Mouse (Mus musculus) kidney, embryonic 14.5 days (tissue): ENCODE results near the gene Babam1. TPM values are rescaled to one million over a fixed set of nuclear protein-coding genes. Genes with fewer than 3 reads are reported as not detected.

Experiments used
- polyA plus RNA-seq: library from polyadenylated mRNA; unstranded; fragments of >200 nt; fragmentation: Nextera tagmentation; extraction: Ambion mirVana; gene quantifications from 2 replicates; pipeline ENCODE4 v1.2.1, GENCODE M21; 2014

Gene Babam1
- polyA plus RNA-seq, 1 experiment from 2014 or later = 125 TPM

Other genes with a start within 250 kb of the Babam1 start
- 14.6 and 23.7 TPM in 2 replicates for gene Myo9b, start 124.1 kb upstream of the Babam1 start, polyA plus RNA-seq
- 53.3 and 55.5 TPM in 2 replicates for gene Haus8, start 123.9 kb upstream of the Babam1 start, polyA plus RNA-seq
- gene Use1, start 30.0 kb upstream of the Babam1 start, polyA plus RNA-seq = 112 and 115 TPM in 2 replicates
- gene Ocel1, start 25.6 kb upstream of the Babam1 start, polyA plus RNA-seq = 4.6 and 5.2 TPM in 2 replicates
- 134 and 149 TPM in 2 replicates for gene Nr2f6, start 14.9 kb upstream of the Babam1 start, polyA plus RNA-seq
- 10.4 and 12.3 TPM in 2 replicates for gene Ushbp1, start 1.1 kb upstream of the Babam1 start, polyA plus RNA-seq
- gene Ankle1, start 9.1 kb downstream of the Babam1 start, polyA plus RNA-seq = 28.5 and 38.2 TPM in 2 replicates
- gene Abhd8, start 66.8 kb downstream of the Babam1 start, polyA plus RNA-seq = 26.5 and 32.5 TPM in 2 replicates
- gene Mrpl34, start 68.1 kb downstream of the Babam1 start, polyA plus RNA-seq = 178 and 192 TPM in 2 replicates
- 106 and 113 TPM in 2 replicates for gene Dda1, start 72.3 kb downstream of the Babam1 start, polyA plus RNA-seq
- gene Ano8, start 89.1 kb downstream of the Babam1 start, polyA plus RNA-seq = 2.9 and 3.4 TPM in 2 replicates
- 6.6 and 8.4 TPM in 2 replicates for gene Gtpbp3, start 91.2 kb downstream of the Babam1 start, polyA plus RNA-seq
- gene Plvap, start 114.9 kb downstream of the Babam1 start, polyA plus RNA-seq = 117 and 123 TPM in 2 replicates
- 0.27 and 0.34 TPM in 2 replicates for gene Ccdc194, start 128.8 kb downstream of the Babam1 start, polyA plus RNA-seq
- 8.6 and 17.1 TPM in 2 replicates for gene Bst2, start 140.6 kb downstream of the Babam1 start, polyA plus RNA-seq
- 98.7 and 111 TPM in 2 replicates for gene Mvb12a, start 146.1 kb downstream of the Babam1 start, polyA plus RNA-seq
- gene Tmem221, start 162.0 kb downstream of the Babam1 start, polyA plus RNA-seq = 8.2 and 11.2 TPM in 2 replicates
- 0.16 and 0.27 TPM in 2 replicates for gene Nxnl1, start 169.7 kb downstream of the Babam1 start, polyA plus RNA-seq
- gene Slc27a1, start 172.0 kb downstream of the Babam1 start, polyA plus RNA-seq = 26.5 and 30.9 TPM in 2 replicates
- 283 and 289 TPM in 2 replicates for gene Pgls, start 195.3 kb downstream of the Babam1 start, polyA plus RNA-seq
- gene Fam129c, start 200.8 kb downstream of the Babam1 start, polyA plus RNA-seq = 2.7 and 3.4 TPM in 2 replicates
- gene Colgalt1, start 214.1 kb downstream of the Babam1 start, polyA plus RNA-seq = 61.4 and 76.8 TPM in 2 replicates